Mouse (Mus musculus): ENCODE results near the gene Ost4. TPM values are rescaled to one million over a fixed set of nuclear protein-coding genes. Genes with fewer than 3 reads are reported as not detected.

Gene Ost4
- polyA plus RNA-seq, 1 experiment = 174 TPM

GRCm38 (mm10) chr5:30909863-30910262 is 2.3 kb upstream of the Ost4 start:
- Histone ChIP-seq H3K27ac (ENCODE audit: insufficient read depth, low read length) (no peak overlapping the region), H3K27me3 (ENCODE audit: control insufficient read depth, insufficient read depth, low read length) (no peaks in the 10 kb centered on the region), H3K4me1 (ENCODE audit: control insufficient read depth, insufficient read depth, low read length) (peaks cover 4% of the 10 kb centered on the region; the same call in 1 of the 2 replicates), H3K4me3 (replicated peaks; ENCODE audit: insufficient read depth, low read depth, low read length) (no peak overlapping the region)
- DNase-seq = no peak
- WGBS = 88% methylated on average over 7 of the region's 7 CpGs
- TF ChIP-seq CTCF (IDR thresholded peaks at IDR 0.05; ENCODE audit: borderline replicate concordance, insufficient read depth, low read depth, low read length) (no peak), POLR2A (IDR thresholded peaks at IDR 0.05; ENCODE audit: borderline replicate concordance, insufficient read depth, low read length) (no peak)

GRCm38 (mm10) chr5:30909300-30909659 is 1.7 kb upstream of the Ost4 start:
- TF ChIP-seq POLR2A (IDR thresholded peaks at IDR 0.05; ENCODE audit: borderline replicate concordance, insufficient read depth, low read length) = no peak
- 71% methylated on average over 7 of the region's 7 CpGs for WGBS
- no peak overlapping the region for H3K27ac ChIP-seq (ENCODE audit: insufficient read depth, low read length)
- no peak for DNase-seq
- H3K4me3 ChIP-seq (replicated peaks; ENCODE audit: insufficient read depth, low read depth, low read length) = no peak overlapping the region
- peaks cover 4% of the 10 kb centered on the region; the same call in 1 of the 2 replicates for H3K4me1 ChIP-seq (ENCODE audit: control insufficient read depth, insufficient read depth, low read length)
- H3K27me3 ChIP-seq (ENCODE audit: control insufficient read depth, insufficient read depth, low read length) = no peaks in the 10 kb centered on the region

- Histone ChIP-seq H3K4me1 (ENCODE audit: control insufficient read depth, insufficient read depth, low read length) (peaks cover 4% of the 10 kb centered on the region; the same call in 1 of the 2 replicates), H3K27me3 (ENCODE audit: control insufficient read depth, insufficient read depth, low read length) (no peaks in the 10 kb centered on the region), H3K4me3 (replicated peaks; ENCODE audit: insufficient read depth, low read depth, low read length) (peak overlapping the region; percentile 91), H3K27ac (ENCODE audit: insufficient read depth, low read length) (no peak overlapping the region)
- DNase-seq = no peak
- TF ChIP-seq CTCF (IDR thresholded peaks at IDR 0.05; ENCODE audit: borderline replicate concordance, insufficient read depth, low read depth, low read length) (no peak), POLR2A (IDR thresholded peaks at IDR 0.05; ENCODE audit: borderline replicate concordance, insufficient read depth, low read length) (no peak)
- WGBS = 57% methylated on average over 13 of the region's 13 CpGs
Observed at GRCm38 (mm10) chr5:30908426-30909299, 1.1 kb upstream of the Ost4 start.

GRCm38 (mm10) chr5:30901860-30902259 is 5.7 kb downstream of the Ost4 start:
- Histone ChIP-seq H3K4me1 (ENCODE audit: control insufficient read depth, insufficient read depth, low read length) (peaks cover 4% of the 10 kb centered on the region; the same call in 1 of the 2 replicates), H3K27ac (ENCODE audit: insufficient read depth, low read length) (no peak overlapping the region), H3K4me3 (replicated peaks; ENCODE audit: insufficient read depth, low read depth, low read length) (no peak overlapping the region), H3K27me3 (ENCODE audit: control insufficient read depth, insufficient read depth, low read length) (no peaks in the 10 kb centered on the region)
- 90% methylated on average over 5 of the region's 5 CpGs for WGBS
- TF ChIP-seq CTCF (IDR thresholded peaks at IDR 0.05; ENCODE audit: borderline replicate concordance, insufficient read depth, low read depth, low read length) = no peak
- no peak for TF ChIP-seq POLR2A (IDR thresholded peaks at IDR 0.05; ENCODE audit: borderline replicate concordance, insufficient read depth, low read length)
- no peak for DNase-seq

- H3K4me1 ChIP-seq (ENCODE audit: control insufficient read depth, insufficient read depth, low read length) = no peaks in the 10 kb centered on the region
- DNase-seq = no peak
- H3K27ac ChIP-seq (ENCODE audit: insufficient read depth, low read length) = no peak overlapping the region
- no peaks in the 10 kb centered on the region for H3K27me3 ChIP-seq (ENCODE audit: control insufficient read depth, insufficient read depth, low read length)
- no peak for TF ChIP-seq CTCF (IDR thresholded peaks at IDR 0.05; ENCODE audit: borderline replicate concordance, insufficient read depth, low read depth, low read length)
- TF ChIP-seq POLR2A (IDR thresholded peaks at IDR 0.05; ENCODE audit: borderline replicate concordance, insufficient read depth, low read length) = no peak
- 80% methylated on average over 7 of the region's 7 CpGs for WGBS
- no peak overlapping the region for H3K4me3 ChIP-seq (replicated peaks; ENCODE audit: insufficient read depth, low read depth, low read length)
Observed at GRCm38 (mm10) chr5:30890375-30890774, 17.2 kb downstream of the Ost4 start.

GRCm38 (mm10) chr5:30889088-30889754 is 18.4 kb downstream of the Ost4 start:
- TF ChIP-seq POLR2A (IDR thresholded peaks at IDR 0.05; ENCODE audit: borderline replicate concordance, insufficient read depth, low read length) = no peak
- no peak for TF ChIP-seq CTCF (IDR thresholded peaks at IDR 0.05; ENCODE audit: borderline replicate concordance, insufficient read depth, low read depth, low read length)
- Histone ChIP-seq H3K4me3 (replicated peaks; ENCODE audit: insufficient read depth, low read depth, low read length) (peak overlapping the region; percentile 89), H3K27ac (ENCODE audit: insufficient read depth, low read length) (peak overlapping the region; percentile 81), H3K27me3 (ENCODE audit: control insufficient read depth, insufficient read depth, low read length) (no peaks in the 10 kb centered on the region), H3K4me1 (ENCODE audit: control insufficient read depth, insufficient read depth, low read length) (no peaks in the 10 kb centered on the region)
- 1% methylated on average over 31 of the region's 42 CpGs for WGBS
- no peak for DNase-seq

GRCm38 (mm10) chr5:30888337-30889087 is 19.1 kb downstream of the Ost4 start, which contains the start of gene Agbl5:
Gene Agbl5 (plus strand): TSS chr5:30888694.
- H3K27me3 ChIP-seq (ENCODE audit: control insufficient read depth, insufficient read depth, low read length) = no peaks in the 10 kb centered on the region
- peak within 1 kb of the TSS; percentile 89 for H3K4me3 ChIP-seq (replicated peaks; ENCODE audit: insufficient read depth, low read depth, low read length)
- H3K27ac ChIP-seq (ENCODE audit: insufficient read depth, low read length) = peak within 1 kb of the TSS; percentile 81
- 1% methylated on average over 42 of the region's 42 CpGs for WGBS
- peak; percentile 90 to 92 for DNase-seq
- no peaks in the 10 kb centered on the region for H3K4me1 ChIP-seq (ENCODE audit: control insufficient read depth, insufficient read depth, low read length)
- TF ChIP-seq CTCF (IDR thresholded peaks at IDR 0.05; ENCODE audit: borderline replicate concordance, insufficient read depth, low read depth, low read length) (no peak), POLR2A (IDR thresholded peaks at IDR 0.05; ENCODE audit: borderline replicate concordance, insufficient read depth, low read length) (0 out of 2 replicates have a peak, but pooled peaks have one; percentile 18)
